8 mouse cellular contexts compared by ENCODE assay signal in genomic region chr11:72795455-72796295, GRCm38 (mm10). TPM values are rescaled to one million over a fixed set of nuclear protein-coding genes. Genes with fewer than 3 reads are reported as not detected.
A peak's percentile ranks its signal among the peaks of the same experiment; 100 is the strongest.
DNase-seq lines count a peak whose midpoint lies in the region; ATAC-seq lines count a peak whose summit lies in the region.

TSS of gene Cyb5d2 (minus strand) at chr11:72796142.
TSS of gene Zzef1 (plus strand) at chr11:72796226.

- H3K27ac ChIP-seq in heart, embryonic 10.5 days: peak within 1 kb of the TSS; percentile 93
- H3K27ac ChIP-seq in kidney, embryonic 15.5 days: peak within 1 kb of the TSS; percentile 88

- peak within 1 kb of the TSS; percentile 83 for H3K9ac ChIP-seq in kidney, embryonic 15.5 days

- peak; percentile 91 for ATAC-seq in erythroblast, adult 5-6 weeks (replicated peaks; ENCODE audit: low FRiP score, poor library complexity, severe bottlenecking)
- peak; percentile 95 for ATAC-seq in kidney, embryonic 15.5 days (replicated peaks; ENCODE audit: low FRiP score)
- peak; percentile 99 for ATAC-seq in monocyte, adult 5-6 weeks (replicated peaks; ENCODE audit: insufficient number of reproducible peaks, low FRiP score, low TSS enrichment, poor library complexity, severe bottlenecking)

- no peaks in the 10 kb centered on the region for H3K36me3 ChIP-seq in heart, embryonic 10.5 days
- H3K36me3 ChIP-seq in kidney, embryonic 15.5 days: no peaks in the 10 kb centered on the region

- DNase-seq in B cell, adult 2 months: peak; percentile 92 to 93
- peak; percentile 99 for DNase-seq in brain, adult 2 months (ENCODE audit: low read depth, low spot score)
- peak; percentile 98 for DNase-seq in heart, embryonic 10.5 days (ENCODE audit: low spot score)
- DNase-seq in liver: peak; percentile 96
- DNase-seq in spleen, postnatal 4 days (ENCODE audit: low spot score in 2 of 2): peak; percentile 94 to 97

- H3K4me2 ChIP-seq in kidney, embryonic 15.5 days: peak within 1 kb of the TSS; percentile 88

- no peaks in the 10 kb centered on the region for H3K27me3 ChIP-seq in heart, embryonic 10.5 days (ENCODE audit: insufficient read depth, poor library complexity, severe bottlenecking)
- no peaks in the 10 kb centered on the region for H3K27me3 ChIP-seq in kidney, embryonic 15.5 days

- WGBS in heart, embryonic 10.5 days: under 1% methylated on average over 69 of the region's 69 CpGs
- under 1% methylated on average over 69 of the region's 69 CpGs for WGBS in kidney, embryonic 15.5 days

- peak within 1 kb of the TSS; percentile 98 for H3K4me3 ChIP-seq in heart, embryonic 10.5 days
- H3K4me3 ChIP-seq in kidney, embryonic 15.5 days (replicated peaks): peak within 1 kb of the TSS; percentile 99

- no peaks in the 10 kb centered on the region for H3K9me3 ChIP-seq in heart, embryonic 10.5 days
- no peaks in the 10 kb centered on the region for H3K9me3 ChIP-seq in kidney, embryonic 15.5 days (replicated peaks)

- H3K4me1 ChIP-seq in heart, embryonic 10.5 days: peaks cover 5% of the 10 kb centered on the region
- peaks cover 19% of the 10 kb centered on the region for H3K4me1 ChIP-seq in kidney, embryonic 15.5 days

RNA-seq across cellular contexts. Expression of gene Cyb5d2, which starts in this region (rescaled TPM):
- total RNA-seq in erythroblast, adult 5-6 weeks (2015; ENCODE audit: low replicate concordance): 4.6 and 5.8 TPM in 2 replicates
- 4.5 and 5.2 TPM in 2 replicates for total RNA-seq in erythroblast, adult 5-6 weeks (2017; ENCODE audit: low replicate concordance)
- polyA plus RNA-seq in heart, embryonic 10.5 days (2016; fragmentation: Nextera tagmentation; extraction: Ambion mirVana): 4.6 and 6.0 TPM in 2 replicates
- polyA plus RNA-seq in kidney, embryonic 15.5 days (2015; fragmentation: Nextera tagmentation; extraction: Ambion mirVana): 5.2 and 6.4 TPM in 2 replicates
- total RNA-seq in monocyte, adult 5-6 weeks (2017): 5.4 to 6.6 TPM (median 6.4 TPM) in 3 replicates

RNA-seq across cellular contexts. Expression of gene Zzef1, which starts in this region (rescaled TPM):
- 11.9 and 13.0 TPM in 2 replicates for total RNA-seq in erythroblast, adult 5-6 weeks (2015; ENCODE audit: low replicate concordance)
- 14.4 and 15.2 TPM in 2 replicates for total RNA-seq in erythroblast, adult 5-6 weeks (2017; ENCODE audit: low replicate concordance)
- polyA plus RNA-seq in heart, embryonic 10.5 days (2016; fragmentation: Nextera tagmentation; extraction: Ambion mirVana): 6.8 and 7.5 TPM in 2 replicates
- 7.9 and 8.9 TPM in 2 replicates for polyA plus RNA-seq in kidney, embryonic 15.5 days (2015; fragmentation: Nextera tagmentation; extraction: Ambion mirVana)
- total RNA-seq in monocyte, adult 5-6 weeks (2017): 87.3 to 90.8 TPM (median 90.0 TPM) in 3 replicates

Comparison
In these comparisons a context has a peak if more than half of its experiments do, and no peak if none do; other contexts are left out.
1. Peak in every context shown above with its lines: DNase-seq, ATAC-seq, H3K4me3 ChIP-seq and H3K27ac ChIP-seq.